Mouse (Mus musculus): ENCODE measurements around the gene Krtap6-1.
"Not testable (repeated sequence)": the region's sequence is repeated elsewhere in the genome, so short reads cannot be mapped to it uniquely, and the experiment has no call there.

Gene Krtap6-1

DNA sequence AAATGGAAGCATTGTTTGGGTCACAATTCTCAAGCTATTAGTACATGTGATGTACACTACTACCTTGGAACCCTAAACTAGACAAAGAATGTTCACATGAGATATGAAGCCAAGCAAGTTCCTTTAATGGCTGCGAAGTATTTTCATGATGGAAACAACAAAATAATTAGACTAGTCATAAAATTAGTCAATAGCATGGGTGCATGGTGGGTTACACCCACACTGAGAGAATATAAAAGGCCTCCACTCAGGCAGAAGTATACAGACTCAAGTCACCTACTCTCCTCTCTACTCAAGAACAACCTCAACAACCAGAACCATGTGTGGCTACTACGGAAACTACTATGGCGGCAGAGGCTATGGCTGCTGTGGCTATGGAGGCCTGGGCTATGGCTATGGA is at the start of gene Krtap6-1:
Gene Krtap6-1, plus strand, starts transcription at position 301 of the 400 bp plus-strand sequence.
- DNase-seq (ENCODE audit: low read depth), result not testable (repeated sequence)

DNA sequence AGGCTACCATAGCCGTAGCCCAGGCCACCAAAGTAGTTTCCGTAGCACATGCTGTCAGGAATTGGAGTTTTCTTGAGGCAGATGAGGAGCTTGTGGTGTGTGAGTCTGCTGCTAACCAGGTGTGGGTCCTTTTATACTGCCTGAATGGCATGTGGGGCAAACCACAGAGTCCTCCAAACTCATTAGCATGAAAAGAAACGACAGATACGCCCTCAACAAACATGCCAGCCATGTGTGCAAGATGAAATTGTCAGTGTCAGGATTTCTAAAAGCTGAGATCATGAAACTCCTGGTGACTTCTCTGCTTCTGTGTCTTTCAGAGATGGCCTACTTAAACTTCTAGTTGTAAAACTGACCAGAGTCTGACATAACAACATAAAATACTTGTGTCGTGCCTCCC is 20.8 kb upstream of the Krtap6-1 start, which contains the start of gene Krtap22-2:
Gene Krtap22-2, minus strand, starts transcription at position 101 of the 400 bp plus-strand sequence.
- DNase-seq (ENCODE audit: low read depth), result no peak

DNA sequence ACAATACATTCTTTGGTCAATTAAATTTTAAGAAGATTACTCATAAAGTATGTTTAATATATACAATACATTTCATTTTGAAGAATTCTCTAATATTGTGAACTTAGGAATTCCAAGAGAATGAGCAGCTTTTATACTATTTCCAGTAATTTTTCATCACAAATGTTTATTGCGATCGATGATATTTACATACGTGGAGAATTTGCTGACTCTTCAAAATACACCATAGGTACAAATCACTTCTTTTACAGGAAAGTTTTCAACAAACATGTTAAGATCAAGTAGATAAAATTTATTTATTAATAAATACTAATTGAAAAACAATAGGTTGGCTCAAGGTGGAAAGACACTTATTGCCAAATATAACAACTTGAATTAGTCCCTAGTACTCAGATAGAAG is 17.5 kb upstream of the Krtap6-1 start:
- no peak for DNase-seq (ENCODE audit: low read depth)

DNA sequence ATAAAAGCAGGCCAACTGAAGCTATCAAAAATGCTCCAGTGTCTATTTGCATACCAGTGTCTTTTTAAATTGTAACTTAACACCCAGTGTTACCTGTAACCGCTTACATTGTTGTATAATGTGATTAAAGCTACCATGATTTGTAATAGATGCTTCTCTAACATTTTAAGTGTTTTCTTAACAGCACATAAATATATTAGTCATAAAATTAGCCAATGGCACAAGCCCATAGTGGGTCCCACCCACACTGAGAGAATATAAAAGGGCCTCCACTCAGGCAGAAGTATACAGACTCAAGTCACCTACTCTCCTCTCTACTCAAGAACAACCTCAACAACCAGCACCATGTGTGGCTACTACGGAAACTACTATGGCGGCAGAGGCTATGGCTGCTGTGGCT is 16.5 kb upstream of the Krtap6-1 start, which contains the start of gene Gm10229:
Gene Gm10229, plus strand, starts transcription at position 301 of the 400 bp plus-strand sequence.
- not testable (repeated sequence) for DNase-seq (ENCODE audit: low read depth)

DNA sequence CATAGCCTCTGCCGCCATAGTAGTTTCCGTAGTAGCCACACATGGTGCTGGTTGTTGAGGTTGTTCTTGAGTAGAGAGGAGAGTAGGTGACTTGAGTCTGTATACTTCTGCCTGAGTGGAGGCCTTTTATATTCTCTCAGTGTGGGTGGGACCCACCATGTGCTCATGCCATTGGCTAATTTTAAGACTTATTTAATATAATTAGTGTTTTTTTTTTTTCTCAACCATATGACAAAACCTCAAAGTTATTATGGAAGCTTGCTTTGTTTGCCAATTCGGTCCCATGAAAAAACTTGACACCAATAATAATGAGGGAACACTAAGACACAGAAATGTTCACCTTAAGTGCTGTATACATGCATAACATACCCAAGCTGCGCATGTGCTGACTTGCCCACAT is 9.9 kb downstream of the Krtap6-1 start, which contains the start of gene Gm10228:
Gene Gm10228, minus strand, starts transcription at position 101 of the 400 bp plus-strand sequence.
- DNase-seq (ENCODE audit: low read depth), result not testable (repeated sequence)

DNA sequence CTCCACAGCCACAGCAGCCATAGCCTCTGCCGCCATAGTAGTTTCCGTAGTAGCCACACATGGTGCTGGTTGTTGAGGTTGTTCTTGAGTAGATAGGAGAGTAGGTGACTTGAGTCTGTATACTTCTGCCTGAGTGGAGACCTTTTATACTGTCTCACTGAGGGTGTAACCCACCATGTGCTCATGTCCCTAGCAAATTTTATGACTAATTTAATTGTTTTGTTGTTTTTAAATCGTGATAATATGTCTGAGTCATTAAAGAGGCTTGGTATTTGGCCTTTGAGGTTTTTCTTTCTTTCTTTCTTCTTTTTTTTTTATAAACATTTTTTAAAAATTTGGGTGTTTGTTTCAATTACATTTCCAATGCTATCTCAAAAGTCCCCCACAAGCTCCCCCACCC is 16.3 kb downstream of the Krtap6-1 start, which contains the start of gene Krtap6-5:
Gene Krtap6-5, minus strand, starts transcription at position 101 of the 400 bp plus-strand sequence.
- no peak for DNase-seq (ENCODE audit: low read depth)

DNA sequence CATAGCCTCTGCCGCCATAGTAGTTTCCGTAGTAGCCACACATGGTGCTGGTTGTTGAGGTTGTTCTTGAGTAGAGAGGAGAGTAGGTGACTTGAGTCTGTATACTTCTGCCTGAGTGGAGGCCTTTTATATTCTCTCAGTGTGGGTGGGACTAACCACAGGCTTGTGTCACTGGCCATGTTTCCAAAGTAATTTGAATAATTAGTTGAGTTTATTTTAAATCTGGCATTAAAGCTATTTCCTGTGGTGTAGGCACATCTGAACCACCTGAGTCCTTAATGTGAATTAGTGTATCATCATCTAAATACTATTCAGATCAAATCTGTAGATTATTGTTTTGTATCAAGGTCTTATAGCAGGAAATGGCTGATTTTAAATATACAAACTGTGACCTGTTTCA is 32.4 kb downstream of the Krtap6-1 start, which contains the start of gene 1110025L11Rik:
Gene 1110025L11Rik, minus strand, starts transcription at position 101 of the 400 bp plus-strand sequence.
- not testable (repeated sequence) for DNase-seq (ENCODE audit: low read depth)

DNA sequence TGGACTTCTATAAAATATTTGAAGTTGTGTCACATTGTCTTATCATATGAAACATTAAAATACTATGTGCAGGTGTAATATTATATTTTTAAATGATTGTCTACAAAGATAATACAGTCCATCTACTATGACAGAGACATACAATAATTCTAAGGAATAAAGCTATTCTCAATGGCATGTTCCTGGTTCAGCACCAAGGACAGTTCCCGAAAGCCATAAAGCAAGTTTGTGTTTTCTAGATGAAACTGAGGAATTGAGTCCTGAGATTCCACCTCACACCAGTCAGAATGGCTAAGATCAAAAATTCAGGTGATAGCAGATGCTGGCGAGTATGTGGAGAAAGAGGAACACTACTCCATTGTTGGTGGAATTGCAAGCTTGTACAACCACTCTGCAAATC is 39.5 kb downstream of the Krtap6-1 start:
- peak; percentile 1 for DNase-seq (ENCODE audit: low read depth)
